Mouse (Mus musculus) adipocyte (in vitro differentiated cells): Measurements from ENCODE around the gene Fndc5.
A peak's percentile ranks its signal among the peaks of the same experiment; 100 is the strongest.

Experiments used
- DNase-seq: peaks from one replicate; pipeline ENCODE4 v3.0.0-alpha.2; 2016; ENCODE audit warnings: low spot score

Gene Fndc5

GRCm38 (mm10) chr4:129136579-129137391, at the start of gene Fndc5:
Gene Fndc5 (plus strand): TSS chr4:129136999.
- DNase-seq: no peak

- DNase-seq: no peak
Measured at GRCm38 (mm10) chr4:129087850-129088249, 48.9 kb upstream of the Fndc5 start.

GRCm38 (mm10) chr4:129095276-129095675, 41.5 kb upstream of the Fndc5 start:
- no peak for DNase-seq

GRCm38 (mm10) chr4:129097006-129097405, 39.8 kb upstream of the Fndc5 start:
- DNase-seq: no peak

- DNase-seq: no peak
Measured at GRCm38 (mm10) chr4:129102133-129102829, 34.5 kb upstream of the Fndc5 start.

- no peak for DNase-seq
Measured at GRCm38 (mm10) chr4:129105356-129105755, 31.4 kb upstream of the Fndc5 start, which contains the start of gene Tmem54. Gene Tmem54 (plus strand): TSS chr4:129105548.

- no peak for DNase-seq
Measured at GRCm38 (mm10) chr4:129106073-129106472, 30.7 kb upstream of the Fndc5 start.

- DNase-seq: no peak
Measured at GRCm38 (mm10) chr4:129107348-129107899, 29.4 kb upstream of the Fndc5 start.

- DNase-seq: no peak
Measured at GRCm38 (mm10) chr4:129108624-129109023, 28.2 kb upstream of the Fndc5 start.

- DNase-seq: no peak
Measured at GRCm38 (mm10) chr4:129110804-129111203, 26.0 kb upstream of the Fndc5 start.

- DNase-seq: peak; percentile 24
Measured at GRCm38 (mm10) chr4:129111350-129111749, 25.4 kb upstream of the Fndc5 start.

- DNase-seq: no peak
Measured at GRCm38 (mm10) chr4:129112231-129112630, 24.6 kb upstream of the Fndc5 start.

- no peak for DNase-seq
Measured at GRCm38 (mm10) chr4:129113083-129113988, 23.5 kb upstream of the Fndc5 start.

- no peak for DNase-seq
Measured at GRCm38 (mm10) chr4:129116703-129117102, 20.1 kb upstream of the Fndc5 start.

- no peak for DNase-seq
Measured at GRCm38 (mm10) chr4:129117720-129118510, 18.9 kb upstream of the Fndc5 start.

- no peak for DNase-seq
Measured at GRCm38 (mm10) chr4:129119708-129120107, 17.1 kb upstream of the Fndc5 start.

- no peak for DNase-seq
Measured at GRCm38 (mm10) chr4:129120520-129121445, 16.0 kb upstream of the Fndc5 start.

- DNase-seq: no peak
Measured at GRCm38 (mm10) chr4:129121569-129122086, 15.2 kb upstream of the Fndc5 start, which contains the start of gene Hpca. Gene Hpca (minus strand): TSS chr4:129122036.

- no peak for DNase-seq
Measured at GRCm38 (mm10) chr4:129122107-129122506, 14.7 kb upstream of the Fndc5 start.

- DNase-seq: no peak
Measured at GRCm38 (mm10) chr4:129122719-129123118, 14.1 kb upstream of the Fndc5 start.
